Mouse (Mus musculus) bone marrow, adult 2 months (tissue): ENCODE results near the gene E130114P18Rik. TPM values are rescaled to one million over a fixed set of nuclear protein-coding genes. Genes with fewer than 3 reads are reported as not detected.

Experiments used
- H3K27ac ChIP-seq: fragments of 200-500 bp; 2 replicates; pipeline ENCODE4 v1.5.1; 2012; ENCODE audit warnings: low read depth, mild to moderate bottlenecking, control low read depth, inconsistent platforms, low read length; ENCODE audit not compliant: control insufficient read depth, poor library complexity, insufficient read depth
- H3K4me1 ChIP-seq: fragments of 200-500 bp; 2 replicates; pipeline ENCODE4 v1.6.1; 2011; ENCODE audit warnings: low read length; ENCODE audit not compliant: control insufficient read depth, insufficient read depth
- H3K4me3 ChIP-seq: fragments of 200-500 bp; replicated peaks from 2 replicates; pipeline ENCODE3; 2011; ENCODE audit warnings: mild to moderate bottlenecking, low read depth, low read length, control low read depth; ENCODE audit not compliant: control insufficient read depth
- CTCF ChIP-seq: fragments of 200-500 bp; IDR thresholded peaks from 2 replicates; pipeline ENCODE4 v1.5.1; 2011; ENCODE audit warnings: low read length, control low read depth; ENCODE audit not compliant: control insufficient read depth, insufficient read depth
- POLR2A ChIP-seq: fragments of 200-500 bp; IDR thresholded peaks from 2 replicates; pipeline ENCODE4 v1.6.1; 2011; ENCODE audit warnings: low read depth, mild to moderate bottlenecking, control low read depth, low read length, borderline replicate concordance; ENCODE audit not compliant: control insufficient read depth
- WGBS: fragments of 180-500 bp; shearing (Covaris S2); methylation state at CpG from one replicate; pipeline ENCODE4 v1.1.7; 2018; 5-methylcytosine and 5-hydroxymethylcytosine counted together
- polyA plus RNA-seq: library from polyadenylated mRNA; stranded (reverse); fragments of >200 nt; gene quantifications from 2 replicates; pipeline ENCODE4 v1.2.4, GENCODE M21; 2011; ENCODE audit warnings: low replicate concordance; ENCODE audit not compliant: missing spikeins, insufficient read depth, insufficient read length

The E130114P18Rik gene
- polyA plus RNA-seq, 1 experiment = not detected

DNA sequence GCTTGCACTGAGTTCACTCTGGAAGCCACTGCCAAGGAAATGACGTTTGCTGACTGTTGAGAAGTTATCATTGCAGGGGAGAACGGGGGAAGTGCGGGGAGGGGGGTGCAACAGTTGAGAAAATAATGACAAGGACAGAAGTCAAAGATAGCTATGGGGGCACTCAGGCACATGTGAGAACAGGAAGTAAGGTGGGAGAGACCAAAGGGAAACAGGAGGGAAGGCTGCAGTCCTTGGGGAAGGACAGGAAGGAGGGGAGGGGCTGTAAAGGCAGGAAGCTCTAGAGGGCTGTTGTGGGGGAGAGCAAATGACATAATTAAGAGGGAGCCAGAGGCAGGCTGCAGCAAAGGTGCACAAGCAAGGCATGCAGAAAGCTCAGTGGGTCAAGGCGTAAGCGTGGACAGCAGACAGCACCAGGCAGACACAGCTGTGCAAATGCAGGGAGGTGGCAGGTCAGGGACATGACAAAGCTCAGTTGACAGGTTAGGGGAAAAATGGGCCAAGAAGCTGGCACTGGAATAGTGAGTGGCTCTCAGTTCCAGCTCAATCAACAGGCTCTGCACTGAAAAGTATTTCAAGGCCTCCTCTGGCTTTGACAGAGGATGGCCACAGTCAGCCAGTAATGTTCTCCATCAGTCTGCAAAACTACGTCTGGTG lies 103.9 kb downstream of the E130114P18Rik start:
- TF ChIP-seq POLR2A (no peak), CTCF (no peak)
- Histone ChIP-seq H3K4me3 (no peak overlapping the region), H3K4me1 (peaks cover 1% of the 10 kb centered on the region; the same call in 1 of the 2 replicates), H3K27ac (no peak overlapping the region)
- 25% methylated on average over 6 of the region's 6 CpGs for WGBS

DNA sequence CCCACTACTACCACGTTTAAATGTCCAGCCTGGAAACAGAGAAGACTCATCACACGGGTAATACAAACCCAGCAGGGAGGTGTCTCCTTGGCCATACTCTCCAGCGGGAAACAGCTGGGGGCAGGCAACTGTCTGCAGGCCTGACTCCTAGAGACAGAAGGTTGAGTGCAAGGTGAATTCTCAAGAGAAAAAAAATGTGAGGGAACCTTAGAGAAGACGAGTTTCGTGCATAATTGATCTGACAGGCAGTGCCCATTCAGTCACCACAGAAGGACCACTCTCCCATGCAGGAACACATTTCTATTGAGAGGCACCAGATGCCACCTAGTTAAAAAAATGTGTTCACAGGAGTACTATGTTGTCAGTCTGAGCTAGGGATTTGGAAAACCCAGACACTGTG lies 105.4 kb downstream of the E130114P18Rik start:
- WGBS = 62% methylated on average over 5 of the region's 5 CpGs
- Histone ChIP-seq H3K27ac (no peak overlapping the region), H3K4me1 (peaks cover 1% of the 10 kb centered on the region; the same call in 1 of the 2 replicates), H3K4me3 (no peak overlapping the region)
- TF ChIP-seq POLR2A (no peak), CTCF (no peak)

DNA sequence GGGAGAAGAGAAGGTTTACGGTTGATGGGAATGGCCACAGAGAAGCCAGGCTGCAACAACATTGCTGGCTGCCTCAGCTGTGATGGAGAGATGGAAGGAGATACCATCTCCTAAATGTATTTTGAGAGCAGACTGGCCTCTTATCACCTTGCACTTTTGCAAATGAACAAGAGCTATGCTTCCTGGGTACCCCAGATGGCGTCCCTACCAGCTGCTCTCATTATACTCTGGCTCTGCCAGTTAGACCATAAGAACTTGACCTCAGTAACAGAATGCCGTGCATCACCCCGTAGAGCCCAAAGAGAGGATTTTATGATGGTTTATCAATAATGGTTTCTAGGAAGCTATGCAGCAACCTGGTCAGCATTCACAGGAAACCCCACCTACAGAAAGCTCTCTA lies 106.0 kb downstream of the E130114P18Rik start:
- no peak for TF ChIP-seq POLR2A
- no peak for TF ChIP-seq CTCF
- no peak overlapping the region for H3K27ac ChIP-seq
- WGBS = 72% methylated on average over 4 of the region's 4 CpGs
- peaks cover 1% of the 10 kb centered on the region; the same call in 1 of the 2 replicates for H3K4me1 ChIP-seq
- no peak overlapping the region for H3K4me3 ChIP-seq

DNA sequence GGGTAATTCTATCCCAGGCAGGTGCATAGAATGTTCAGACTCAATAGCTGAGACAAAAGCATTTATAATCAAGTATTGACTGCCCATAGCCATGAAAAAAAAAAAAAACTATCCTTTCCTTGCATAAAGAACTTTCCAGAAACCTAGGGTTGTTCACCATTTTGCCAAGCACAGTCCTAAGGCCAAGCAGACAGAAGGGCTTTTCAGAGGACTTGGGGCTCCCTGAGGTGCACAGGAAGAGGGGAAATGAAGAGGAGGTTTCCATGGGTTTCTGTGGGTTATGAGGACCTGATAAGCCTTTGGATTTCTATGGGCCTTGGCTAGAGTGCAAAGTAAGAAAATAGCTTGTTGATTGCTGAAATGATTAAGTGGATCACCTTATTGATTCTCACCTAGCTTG lies 107.5 kb downstream of the E130114P18Rik start:
- Histone ChIP-seq H3K4me3 (no peak overlapping the region), H3K4me1 (peaks cover 1% of the 10 kb centered on the region; the same call in 1 of the 2 replicates)
- TF ChIP-seq CTCF = no peak
- TF ChIP-seq POLR2A = no peak

DNA sequence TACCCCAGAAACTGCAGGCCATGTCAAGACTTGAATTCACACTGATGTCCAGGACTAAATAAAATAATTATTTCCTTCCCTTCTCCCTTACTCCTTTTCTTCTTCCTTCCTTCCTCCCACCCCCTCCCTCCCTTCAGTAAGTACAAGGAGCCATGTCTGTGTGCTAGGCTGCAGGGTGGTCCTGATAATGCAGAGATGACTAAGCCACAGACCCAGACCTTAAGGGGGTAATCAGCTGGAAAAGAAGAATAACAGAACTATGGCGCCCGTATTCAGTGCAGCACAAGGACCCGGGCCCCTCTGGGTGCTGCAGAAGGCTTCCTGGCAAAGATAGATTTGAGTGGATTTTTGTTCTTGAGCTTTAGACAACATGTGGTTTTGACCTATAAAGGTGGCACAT lies 108.1 kb downstream of the E130114P18Rik start:
- 76% methylated on average over 3 of the region's 3 CpGs for WGBS
- peaks cover 1% of the 10 kb centered on the region; the same call in 1 of the 2 replicates for H3K4me1 ChIP-seq
- H3K27ac ChIP-seq = no peak overlapping the region
- no peak for TF ChIP-seq POLR2A
- no peak for TF ChIP-seq CTCF
- H3K4me3 ChIP-seq = no peak overlapping the region

More for the DNA sequence above, 107.5 kb downstream of the E130114P18Rik start:
- no peak overlapping the region for H3K27ac ChIP-seq

DNA sequence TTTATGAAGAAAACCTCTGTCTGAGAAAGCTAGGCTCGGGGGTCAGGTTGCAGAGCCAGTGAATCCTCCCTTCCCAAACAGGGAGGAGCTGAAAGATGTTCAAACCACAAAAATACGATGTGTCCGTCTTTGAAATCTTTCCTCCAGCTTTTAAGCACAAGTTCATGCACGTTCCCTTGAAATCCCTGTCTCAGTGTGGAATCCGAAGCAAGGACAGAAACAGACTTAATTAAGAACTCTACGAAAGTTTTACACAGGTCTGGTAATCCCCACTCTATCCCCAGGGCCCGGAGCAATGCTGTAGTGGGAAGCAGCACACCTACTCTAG lies 112.5 kb downstream of the E130114P18Rik start:
- no peak overlapping the region for H3K4me3 ChIP-seq
- no peak overlapping the region for H3K27ac ChIP-seq
- no peak for TF ChIP-seq CTCF
- TF ChIP-seq POLR2A = no peak
- WGBS = 74% methylated on average over 7 of the region's 7 CpGs
- H3K4me1 ChIP-seq = no peaks in the 10 kb centered on the region

DNA sequence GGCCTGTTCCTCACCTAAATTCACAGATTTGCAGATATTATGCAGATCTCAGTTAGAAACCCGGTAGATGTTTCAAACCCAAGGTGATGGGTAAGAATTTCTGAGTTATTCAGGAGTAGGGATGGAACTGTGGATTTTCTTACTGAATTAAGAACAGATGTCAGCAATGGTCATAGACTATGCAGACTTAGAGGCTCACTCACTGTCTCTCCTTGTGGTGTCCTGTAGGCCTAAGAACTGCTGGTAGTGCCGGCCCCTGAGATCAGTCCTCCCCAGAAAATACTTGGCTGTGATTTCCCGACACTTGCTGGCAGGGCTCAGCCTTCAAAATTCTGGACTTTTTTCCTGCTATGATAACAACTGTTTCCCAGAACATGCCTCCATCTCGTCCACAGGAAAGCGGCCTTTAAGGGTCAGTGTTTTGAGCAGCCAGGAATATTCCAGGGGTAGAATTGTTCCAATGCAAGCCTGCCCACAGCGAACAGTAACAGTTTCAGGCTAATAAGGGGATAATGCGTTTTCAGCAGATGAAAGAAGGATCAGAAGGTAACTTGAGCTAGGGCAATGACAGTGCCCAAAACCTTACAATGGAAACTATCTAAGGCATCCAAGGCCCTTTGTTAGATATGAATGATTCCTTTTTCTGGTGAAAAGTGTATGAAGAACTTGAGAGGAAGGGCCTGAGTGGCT lies 113.0 kb downstream of the E130114P18Rik start:
- TF ChIP-seq POLR2A (no peak), CTCF (no peak)
- WGBS = 81% methylated on average over 7 of the region's 7 CpGs
- H3K4me3 ChIP-seq = no peak overlapping the region
- no peaks in the 10 kb centered on the region for H3K4me1 ChIP-seq
- H3K27ac ChIP-seq = no peak overlapping the region

DNA sequence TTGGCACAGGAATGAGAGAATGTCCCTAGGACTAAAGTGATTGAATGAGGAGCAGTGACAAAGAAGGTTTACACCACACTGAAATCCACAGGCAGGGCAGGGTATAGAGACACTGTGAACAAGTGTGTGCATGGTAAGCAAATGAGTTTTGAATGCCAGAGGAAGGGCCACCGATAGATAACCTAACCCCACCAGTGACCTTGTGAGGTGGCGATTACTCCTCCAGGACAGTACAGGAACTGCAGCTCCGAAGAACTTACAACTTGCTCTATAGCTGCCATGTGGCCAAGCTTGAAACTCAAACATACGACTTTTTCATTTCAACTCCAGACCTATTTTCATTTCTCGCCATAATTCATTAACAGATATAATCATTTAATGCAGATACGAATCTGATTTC lies 114.0 kb downstream of the E130114P18Rik start:
- Histone ChIP-seq H3K4me1 (no peaks in the 10 kb centered on the region), H3K27ac (no peak overlapping the region), H3K4me3 (no peak overlapping the region)
- 75% methylated on average over 6 of the region's 6 CpGs for WGBS
- no peak for TF ChIP-seq CTCF
